Mouse (Mus musculus): ENCODE results near the gene Sdha.

GRCm38 (mm10) chr13:74305780-74306179 lies 44.3 kb downstream of the Sdha start:
- no peak for TF ChIP-seq EP300 (IDR thresholded peaks at IDR 0.05; ENCODE audit: low read depth)
- no peak for TF ChIP-seq CTCF (IDR thresholded peaks at IDR 0.05; ENCODE audit: low read depth)

Data from liver, embryonic 14.5 days (tissue).